Mouse (Mus musculus) liver, embryonic 13.5 days (tissue): Measurements from ENCODE around the gene Sp8. TPM values are rescaled to one million over a fixed set of nuclear protein-coding genes. Genes with fewer than 3 reads are reported as not detected.

Experiments
- polyA plus RNA-seq: library from polyadenylated mRNA; unstranded; fragments of >200 nt; fragmentation: Nextera tagmentation; extraction: Ambion mirVana; gene quantifications from 2 replicates; pipeline ENCODE4 v1.2.1, GENCODE M21; 2015

Gene Sp8
- polyA plus RNA-seq, 1 experiment from 2014 or later, result not detected

Other genes with a start within 250 kb of the Sp8 start
- not detected in 2 replicates for gene Abcb5, start 120.1 kb downstream of the Sp8 start, polyA plus RNA-seq